22 mouse cellular contexts compared by ENCODE assay signal in the genomic region with DNA sequence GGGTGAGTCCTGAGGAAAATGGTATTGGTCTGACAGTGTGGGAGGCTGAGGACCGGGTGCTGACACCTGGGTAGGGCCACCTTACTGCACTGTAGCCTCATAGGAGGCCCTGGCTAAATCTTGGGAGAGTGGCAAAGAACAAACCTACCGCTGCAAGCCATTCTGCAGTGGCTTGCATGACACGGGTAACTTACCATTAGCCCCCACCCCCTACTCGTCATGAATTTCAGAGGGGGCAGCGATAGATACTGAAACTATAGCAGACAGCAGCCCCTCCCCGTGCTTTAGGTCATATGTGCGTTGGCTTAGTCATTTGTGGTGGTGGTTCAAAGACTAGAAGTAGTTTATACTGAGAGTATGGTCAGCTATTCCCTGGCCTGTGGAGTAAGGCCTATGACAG.
"Had no signal": no experiment of that assay in that cellular context is flagged by ENCODE, and none has a peak within 500 bp of the region (broad histone marks: within the 10 kb centered on the region; RNA-seq: fewer than 3 reads in every experiment).

No protein-coding gene starts in this region.

- H3K4me1 ChIP-seq: limb, embryonic 15.5 days had no signal

- H3K36me3 ChIP-seq: limb, embryonic 12.5 days; limb, embryonic 15.5 days; midbrain, embryonic 10.5 days; midbrain, embryonic 13.5 days; stomach, embryonic 15.5 days had no signal

- H3K4me2 ChIP-seq: limb, embryonic 12.5 days; limb, embryonic 15.5 days; liver, embryonic 11.5 days; lung, embryonic 14.5 days; midbrain, embryonic 13.5 days; stomach, embryonic 15.5 days had no signal

- DNase-seq: kidney, adult 9 months; kidney, postnatal 14 days; kidney, postnatal 4 days; left cerebral cortex, postnatal 4 days; liver, postnatal 0 days; lung, embryonic 14.5 days; right cerebral cortex, adult 18-20 months; right cerebral cortex, postnatal 25 days; spleen, adult 18-20 months; thymus, adult 18-20 months; thymus, postnatal 36 days had no signal

- H3K27me3 ChIP-seq: limb, embryonic 12.5 days; limb, embryonic 15.5 days; megakaryocyte, embryonic 14.5 days; midbrain, embryonic 13.5 days; stomach, embryonic 15.5 days had no signal

- ATAC-seq: liver, postnatal 0 days; lung, postnatal 0 days; midbrain, embryonic 13.5 days; midbrain, embryonic 16.5 days had no signal

- H3K27ac ChIP-seq: limb, embryonic 12.5 days; limb, embryonic 15.5 days; liver, embryonic 14.5 days; midbrain, embryonic 10.5 days; midbrain, embryonic 13.5 days; stomach, embryonic 15.5 days had no signal

- H3K9me3 ChIP-seq: limb, embryonic 12.5 days; limb, embryonic 15.5 days; megakaryocyte, embryonic 14.5 days; midbrain, embryonic 10.5 days; midbrain, embryonic 13.5 days; stomach, embryonic 15.5 days had no signal

- H3K4me3 ChIP-seq: limb, embryonic 12.5 days; limb, embryonic 15.5 days; megakaryocyte, embryonic 14.5 days; midbrain, embryonic 10.5 days; midbrain, embryonic 13.5 days; myocyte; stomach, embryonic 15.5 days had no signal

- H3K9ac ChIP-seq: limb, embryonic 12.5 days; limb, embryonic 15.5 days; liver, embryonic 14.5 days; liver, postnatal 0 days; lung, embryonic 14.5 days; midbrain, embryonic 13.5 days; stomach, embryonic 15.5 days had no signal
